Mouse (Mus musculus): ENCODE results near the gene B9d2.

The B9d2 gene

DNA sequence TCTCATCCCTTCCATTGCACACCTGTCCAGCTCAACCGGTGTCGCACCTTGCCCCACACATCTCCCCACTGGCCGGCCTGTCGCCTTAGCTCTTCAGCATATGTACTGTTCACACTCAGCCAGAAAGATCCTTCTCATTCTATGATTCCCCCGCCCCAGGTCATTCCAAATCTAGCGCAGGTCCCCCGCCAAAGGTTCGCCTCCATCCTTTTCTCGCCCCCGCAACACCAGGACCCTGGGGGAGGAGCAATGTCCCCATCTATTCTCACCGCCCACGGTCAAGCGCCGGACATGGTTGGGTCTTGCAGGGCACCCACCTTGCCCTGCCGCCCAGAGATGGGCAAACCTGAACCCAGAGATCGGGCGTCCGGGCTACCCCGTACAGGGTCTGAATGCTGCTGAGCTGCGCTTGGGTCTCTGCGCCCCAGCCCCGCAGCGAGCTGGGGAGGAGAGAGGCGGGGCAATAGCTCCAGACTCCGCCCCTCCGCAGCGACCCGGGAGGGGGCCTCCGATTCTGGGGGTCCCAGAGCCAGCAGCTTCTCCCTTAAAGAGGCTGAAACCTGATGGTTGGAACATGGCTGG, 5.8 kb upstream of the B9d2 start, which contains the start of gene Tmem91:
Gene Tmem91, minus strand, starts transcription at position 448 of the 582 bp plus-strand sequence.
- no peak for DNase-seq (ENCODE audit: low spot score)

DNA sequence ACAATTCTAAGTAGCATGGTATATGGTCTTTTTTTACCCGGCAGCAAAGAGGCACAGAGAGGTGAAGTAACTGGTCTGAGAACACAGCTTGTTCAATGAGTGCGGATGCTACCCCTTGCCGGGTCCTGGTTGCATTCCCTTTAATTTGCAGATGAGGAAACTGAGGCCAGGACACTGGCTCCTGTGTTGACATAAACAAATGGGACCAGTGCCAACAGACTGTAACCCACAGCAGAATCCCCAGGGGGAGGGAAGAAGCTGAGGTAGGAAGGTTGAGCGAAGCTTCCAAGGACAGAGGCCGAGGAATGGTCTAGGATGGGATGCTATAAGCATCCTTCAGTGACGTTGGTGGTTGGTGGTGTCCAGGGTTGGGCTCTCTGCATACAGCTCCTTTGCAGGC, 5.2 kb upstream of the B9d2 start:
- DNase-seq (ENCODE audit: low spot score): no peak

DNA sequence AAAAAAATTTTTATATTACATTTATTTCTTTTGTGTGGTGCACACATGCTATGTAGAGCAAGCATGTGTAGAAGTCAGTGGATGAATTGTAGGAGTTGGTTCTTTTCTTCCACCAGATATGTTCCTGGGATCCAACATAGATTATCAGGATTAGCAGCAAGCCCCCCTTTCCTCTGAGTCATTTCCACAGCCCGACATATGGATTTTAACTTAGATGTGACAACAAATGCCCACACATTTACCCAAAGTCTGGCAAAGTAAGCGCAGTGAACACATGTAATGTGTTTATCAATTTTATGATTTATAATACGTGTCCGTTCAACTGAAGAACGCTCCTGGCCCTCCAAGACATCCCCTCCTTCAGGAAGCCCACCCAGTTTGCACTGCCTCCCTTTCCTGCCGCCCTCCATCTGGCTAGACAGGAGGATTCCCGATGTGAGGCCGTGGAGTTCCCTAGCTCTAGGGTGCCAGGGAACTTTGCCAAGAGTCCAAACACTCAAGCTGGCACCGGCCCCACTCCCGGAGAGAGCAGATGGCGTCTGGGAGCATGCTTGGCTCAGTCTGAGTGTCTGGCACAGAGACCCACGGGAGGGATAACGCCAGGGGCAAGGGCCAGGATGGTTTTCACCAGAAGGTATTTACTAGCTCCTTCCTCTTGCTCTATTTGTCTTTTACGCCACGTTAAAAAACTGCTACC, 4.3 kb upstream of the B9d2 start:
- DNase-seq (ENCODE audit: low spot score): no peak

DNA sequence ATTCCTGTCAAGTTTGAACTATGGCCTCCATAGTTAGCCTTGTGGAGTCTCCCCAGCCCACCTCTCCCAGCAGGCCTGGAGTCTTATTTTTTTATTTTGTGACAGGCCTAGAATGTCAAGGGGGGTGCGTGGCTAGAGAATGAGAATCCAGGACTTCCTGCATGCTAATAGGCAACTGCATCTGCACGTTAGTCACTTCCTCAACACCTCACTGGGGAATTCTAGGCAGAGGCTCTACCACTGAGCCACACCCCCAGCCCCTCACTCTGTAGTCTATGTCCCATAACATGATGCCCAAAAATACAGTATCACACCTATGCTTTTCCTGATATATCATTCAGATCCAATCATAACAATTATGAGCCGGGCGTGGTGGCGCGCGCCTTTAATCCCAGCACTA, 3.6 kb upstream of the B9d2 start:
- no peak for DNase-seq (ENCODE audit: low spot score)

DNA sequence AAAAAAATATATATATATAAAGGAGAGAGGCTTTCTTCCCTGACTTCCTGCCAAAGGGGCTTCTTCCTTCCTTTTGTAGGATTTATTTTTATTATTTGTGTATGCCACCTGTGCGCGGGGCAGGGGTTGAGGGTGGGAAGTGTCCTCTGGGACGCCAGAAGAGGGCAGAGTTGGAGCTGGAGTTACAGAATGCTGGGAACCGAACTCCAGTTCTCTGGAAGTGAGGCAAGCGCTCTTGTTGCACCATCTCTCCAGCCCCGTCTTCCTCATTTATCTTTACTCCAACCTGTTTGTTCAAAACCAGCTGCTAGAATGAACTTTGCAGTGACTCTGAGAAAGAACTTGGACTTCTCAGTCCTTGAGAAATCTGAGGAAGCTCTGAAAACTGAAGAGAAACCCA, 609 bp upstream of the B9d2 start:
- no peak for DNase-seq (ENCODE audit: low spot score)

DNA sequence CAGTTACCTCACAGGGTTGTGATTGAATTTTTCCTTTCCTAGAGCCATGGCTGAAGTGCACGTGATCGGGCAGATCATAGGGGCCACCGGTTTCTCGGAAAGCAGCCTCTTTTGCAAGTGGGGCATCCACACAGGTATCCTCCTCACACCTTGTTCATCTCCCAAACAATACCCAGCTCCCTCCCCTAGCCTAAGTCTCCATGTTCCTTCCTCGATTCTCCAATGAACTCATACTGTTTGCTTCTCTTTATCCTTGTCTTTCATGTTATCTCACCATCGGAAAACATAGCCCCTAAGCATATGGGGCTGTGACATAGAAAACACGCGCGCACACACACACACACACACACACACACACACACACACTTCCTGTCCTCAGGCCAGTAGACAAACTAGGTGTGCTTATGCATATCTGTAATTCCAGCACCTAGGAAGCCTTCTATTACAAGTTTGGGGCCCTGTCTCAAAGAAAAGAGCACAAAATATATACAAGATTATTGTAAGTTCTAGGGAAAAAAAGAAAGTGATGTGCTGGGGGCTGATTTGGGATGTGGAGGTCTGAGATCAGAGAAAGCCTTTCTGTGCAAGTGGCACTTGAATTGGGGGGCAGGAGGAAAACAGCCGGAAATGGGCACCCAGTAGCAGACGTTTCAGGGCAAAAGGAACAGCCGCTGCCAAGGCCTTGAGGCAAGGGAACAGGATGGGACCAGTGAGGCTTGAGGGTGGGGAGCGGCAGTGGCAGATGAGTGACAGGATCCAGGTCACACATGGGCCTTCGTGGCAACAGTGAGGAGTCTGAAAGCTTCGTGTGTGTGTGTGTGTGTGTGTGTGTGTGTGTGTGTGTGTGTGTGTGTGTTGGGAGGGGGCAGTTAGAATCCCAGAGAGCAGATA, 1.0 kb downstream of the B9d2 start:
- peak; percentile 57 for DNase-seq (ENCODE audit: low spot score)

DNA sequence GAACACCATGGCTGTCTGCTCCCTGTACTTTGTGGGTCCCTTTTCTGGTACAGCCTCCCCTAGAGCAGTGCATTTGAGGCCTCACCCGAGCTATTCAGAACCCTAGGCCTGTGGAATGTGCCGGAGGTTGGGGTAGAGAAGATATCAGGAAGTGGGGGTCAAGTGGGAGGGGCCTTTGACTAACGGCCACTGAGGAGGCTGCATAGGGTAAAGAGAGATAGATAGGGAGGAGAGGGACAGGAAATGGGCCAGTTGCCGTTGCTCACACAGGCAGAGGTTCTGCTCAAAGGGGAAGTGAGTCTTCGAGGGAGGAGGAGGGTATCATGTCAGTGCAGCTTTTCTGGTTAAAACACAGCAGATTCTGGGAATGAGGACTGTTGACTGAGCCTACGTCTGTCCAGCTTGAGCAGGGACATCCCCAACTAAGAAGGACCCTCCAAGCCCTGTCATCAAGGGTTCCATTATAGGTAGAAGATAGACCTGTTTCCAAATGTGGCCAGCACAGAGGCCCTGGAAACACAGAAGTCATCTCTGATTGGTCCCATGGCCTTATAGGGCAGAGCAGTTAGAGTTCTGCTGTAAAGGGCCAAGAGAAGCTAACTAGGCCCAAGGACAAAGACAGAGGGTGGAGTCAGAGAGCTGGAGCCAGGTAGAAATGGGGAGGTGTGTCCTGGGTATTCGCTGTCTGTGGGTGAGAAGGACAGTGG, 3.0 kb downstream of the B9d2 start:
- peak; percentile 62 for DNase-seq (ENCODE audit: low spot score)

DNA sequence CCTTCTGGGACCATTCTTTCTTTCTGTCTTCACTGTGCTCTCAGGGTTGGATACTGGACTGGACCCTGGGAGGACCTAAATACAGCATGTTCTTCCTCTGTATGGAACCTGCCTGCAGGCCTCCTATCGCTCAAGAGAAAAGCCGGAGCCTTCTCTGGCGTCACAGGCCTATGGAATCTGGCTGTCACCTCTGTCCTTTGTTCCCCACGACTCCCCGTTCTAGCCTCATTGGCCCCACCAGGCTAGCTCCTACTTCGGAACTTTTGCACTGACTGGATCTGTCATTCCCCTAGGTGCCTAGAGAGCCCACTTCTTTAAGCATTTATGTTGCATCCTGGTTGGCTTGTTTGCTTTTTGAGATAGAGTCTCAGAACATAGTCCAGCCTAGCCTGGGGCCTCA, 4.1 kb downstream of the B9d2 start:
- DNase-seq (ENCODE audit: low spot score): no peak

DNA sequence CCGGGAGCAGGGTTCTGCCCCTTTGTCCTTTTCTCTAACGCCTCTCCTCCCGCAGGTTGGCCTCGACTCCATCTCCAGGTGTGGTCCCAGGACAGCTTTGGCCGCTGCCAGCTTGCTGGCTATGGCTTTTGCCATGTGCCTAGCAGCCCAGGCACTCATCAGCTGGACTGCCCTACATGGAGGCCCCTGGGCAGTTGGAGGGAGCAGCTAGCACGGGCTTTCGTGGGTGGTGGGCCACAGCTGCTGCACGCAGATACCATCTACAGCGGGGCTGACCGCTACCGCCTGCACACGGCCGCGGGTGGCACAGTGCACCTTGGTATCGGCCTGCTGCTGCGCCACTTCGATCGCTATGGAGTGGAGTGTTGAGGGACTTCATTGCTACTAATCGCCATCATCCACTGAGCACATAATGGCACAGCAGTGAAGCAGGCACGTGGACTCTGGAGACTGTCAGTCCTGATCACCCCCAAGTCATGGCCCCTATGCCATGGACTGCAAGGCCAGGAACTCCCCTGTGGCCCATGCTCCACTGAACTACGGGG, 5.4 kb downstream of the B9d2 start:
- no peak for DNase-seq (ENCODE audit: low spot score)

DNA sequence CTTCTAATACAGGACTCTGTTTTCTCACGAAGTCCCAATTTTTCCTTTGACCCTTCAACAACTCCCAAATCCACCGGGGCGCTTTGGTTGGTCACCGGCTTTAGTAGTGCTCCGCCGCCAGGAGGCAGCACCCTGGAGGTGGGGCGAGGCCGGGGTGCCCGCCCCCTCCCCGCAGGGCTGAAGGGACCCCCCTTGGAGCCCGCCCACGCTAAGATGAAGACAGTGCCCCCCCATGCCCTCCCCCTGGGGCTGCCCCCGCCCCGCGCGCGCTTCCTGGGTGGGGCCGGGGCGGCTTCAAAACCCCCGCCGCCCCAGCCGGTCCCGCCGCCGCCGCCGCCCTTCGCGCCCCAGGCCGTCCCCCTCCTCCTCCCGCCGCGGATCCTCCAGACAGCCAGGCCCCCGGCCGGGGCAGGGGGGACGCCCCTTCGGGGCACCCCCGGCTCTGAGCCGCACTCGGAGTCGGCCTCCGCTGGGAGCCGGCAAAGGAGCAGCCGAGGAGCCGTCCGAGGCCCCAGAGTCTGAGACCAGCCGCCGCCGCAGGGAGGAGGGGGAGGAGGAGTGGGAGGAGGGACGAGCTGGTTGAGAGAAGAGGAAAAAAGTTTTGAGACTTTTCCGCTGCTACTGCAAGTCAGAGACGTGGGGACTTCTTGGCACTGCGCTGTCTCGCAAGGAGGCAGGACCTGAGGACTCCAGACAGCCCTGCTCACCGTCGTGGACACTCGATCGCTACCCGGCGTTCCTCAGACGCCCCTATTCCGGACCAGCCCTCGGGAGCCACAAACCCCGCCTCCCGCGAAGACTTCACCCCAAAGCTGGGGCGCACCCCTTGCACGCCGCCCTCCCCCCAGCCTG, 6.3 kb downstream of the B9d2 start, which contains the start of gene Tgfb1:
Gene Tgfb1, plus strand, starts transcription at position 323 of the 852 bp plus-strand sequence.
- DNase-seq (ENCODE audit: low spot score): peak; percentile 85

DNA sequence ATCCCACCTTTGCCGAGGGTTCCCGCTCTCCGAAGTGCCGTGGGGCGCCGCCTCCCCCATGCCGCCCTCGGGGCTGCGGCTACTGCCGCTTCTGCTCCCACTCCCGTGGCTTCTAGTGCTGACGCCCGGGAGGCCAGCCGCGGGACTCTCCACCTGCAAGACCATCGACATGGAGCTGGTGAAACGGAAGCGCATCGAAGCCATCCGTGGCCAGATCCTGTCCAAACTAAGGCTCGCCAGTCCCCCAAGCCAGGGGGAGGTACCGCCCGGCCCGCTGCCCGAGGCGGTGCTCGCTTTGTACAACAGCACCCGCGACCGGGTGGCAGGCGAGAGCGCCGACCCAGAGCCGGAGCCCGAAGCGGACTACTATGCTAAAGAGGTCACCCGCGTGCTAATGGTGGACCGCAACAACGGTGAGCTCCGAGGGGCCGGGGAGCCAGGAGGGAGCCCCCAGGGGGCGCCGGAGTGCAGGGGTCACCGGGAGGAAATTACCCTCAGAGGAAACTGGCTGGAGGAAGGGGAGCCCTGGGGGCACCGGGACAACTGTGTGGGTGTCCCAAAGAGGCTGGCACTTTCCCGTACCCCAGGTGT, 7.3 kb downstream of the B9d2 start:
- peak; percentile 42 for DNase-seq (ENCODE audit: low spot score)

DNA sequence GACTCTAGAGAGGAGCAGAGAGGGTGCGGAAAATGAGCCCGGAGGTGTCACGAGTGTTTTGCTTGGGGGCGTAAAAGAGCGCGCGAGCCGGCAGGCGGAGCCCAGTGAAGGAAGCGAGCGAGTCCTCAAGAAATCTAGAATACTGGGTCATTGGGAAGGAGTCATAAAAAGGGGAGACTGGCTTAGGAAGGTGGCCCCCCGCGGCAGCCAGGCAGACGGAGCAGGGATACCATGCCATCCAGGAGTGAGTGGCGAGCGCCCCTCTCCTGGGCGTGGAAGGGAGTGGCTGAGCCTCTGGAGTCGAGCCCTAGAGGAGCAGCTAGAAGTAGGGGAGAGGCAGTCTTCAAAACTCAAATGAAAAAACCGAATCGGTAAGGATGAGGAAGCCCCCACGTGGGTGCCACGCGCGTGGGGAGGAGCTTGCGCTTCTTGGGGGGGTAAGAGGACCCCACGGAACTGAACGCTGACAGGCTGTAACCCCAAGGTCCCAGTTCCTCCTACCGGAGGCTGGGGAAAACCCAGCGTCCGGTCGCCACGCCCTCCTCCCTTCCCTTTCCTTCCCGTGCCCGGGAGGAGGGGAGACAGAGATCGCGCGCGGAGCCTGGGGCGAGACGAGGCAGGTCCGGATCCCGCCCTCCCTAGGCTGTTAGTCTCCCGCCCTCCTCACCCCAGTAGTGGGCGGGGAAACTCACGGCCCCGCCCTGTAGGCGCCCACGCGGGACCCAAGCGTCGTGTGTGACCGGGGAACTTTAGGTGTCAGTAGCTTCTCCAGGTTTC, 8.4 kb downstream of the B9d2 start:
- DNase-seq (ENCODE audit: low spot score): peak; percentile 82

DNA sequence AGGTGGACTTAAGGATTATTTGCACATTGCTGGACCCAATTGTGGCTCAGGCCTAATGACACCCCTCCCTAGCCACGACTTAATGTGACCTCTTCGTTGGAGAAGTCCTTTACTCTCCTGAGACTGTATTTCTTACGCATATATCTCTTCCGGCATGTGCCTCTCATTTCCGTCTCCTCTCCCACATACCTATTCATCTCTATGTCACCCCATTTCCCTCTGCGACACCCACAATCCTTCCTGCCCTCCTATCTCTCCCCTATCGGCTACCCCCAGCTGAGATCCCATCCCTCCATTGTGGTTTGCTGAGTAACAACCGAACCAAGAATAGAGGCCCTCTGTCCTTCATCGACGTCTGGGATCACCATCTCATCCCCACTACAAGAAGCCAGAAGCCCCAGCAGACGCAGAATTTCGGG, 9.0 kb downstream of the B9d2 start:
- DNase-seq (ENCODE audit: low spot score): no peak

DNA sequence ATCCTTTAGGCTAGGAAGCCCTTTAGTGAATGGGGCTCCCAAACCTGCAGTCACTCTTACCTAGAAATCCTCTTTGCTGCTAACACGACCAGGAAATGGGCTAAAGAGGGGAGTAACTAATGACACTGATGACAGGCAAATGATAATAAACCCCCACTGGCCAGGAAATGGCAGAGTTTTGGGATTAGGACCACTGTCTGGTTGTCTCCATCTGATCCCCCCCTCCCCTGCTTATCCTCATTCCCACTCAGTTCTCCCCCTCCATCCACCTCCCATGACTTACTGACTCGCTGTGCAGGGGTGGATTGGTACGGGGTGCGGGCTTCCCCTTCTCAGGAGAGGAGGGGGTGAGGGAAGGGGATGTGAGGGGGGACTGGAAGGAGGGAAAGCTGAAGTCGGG, 9.5 kb downstream of the B9d2 start:
- DNase-seq (ENCODE audit: low spot score): no peak

DNA sequence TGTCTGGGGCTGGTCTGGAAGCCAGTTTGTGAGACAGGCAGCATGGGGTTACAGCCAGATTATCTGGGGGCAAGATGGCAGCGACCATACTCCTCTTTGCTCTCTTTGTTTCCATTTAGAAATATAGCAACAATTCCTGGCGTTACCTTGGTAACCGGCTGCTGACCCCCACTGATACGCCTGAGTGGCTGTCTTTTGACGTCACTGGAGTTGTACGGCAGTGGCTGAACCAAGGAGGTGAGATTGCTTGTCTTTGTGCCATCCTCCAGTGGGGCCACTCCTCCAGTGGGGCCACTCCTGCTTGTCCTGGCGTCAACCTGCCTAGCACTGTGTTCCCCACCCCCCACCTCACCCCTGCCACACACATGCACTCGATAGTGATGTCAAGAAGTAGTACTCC, 13.5 kb downstream of the B9d2 start:
- DNase-seq (ENCODE audit: low spot score): no peak

DNA sequence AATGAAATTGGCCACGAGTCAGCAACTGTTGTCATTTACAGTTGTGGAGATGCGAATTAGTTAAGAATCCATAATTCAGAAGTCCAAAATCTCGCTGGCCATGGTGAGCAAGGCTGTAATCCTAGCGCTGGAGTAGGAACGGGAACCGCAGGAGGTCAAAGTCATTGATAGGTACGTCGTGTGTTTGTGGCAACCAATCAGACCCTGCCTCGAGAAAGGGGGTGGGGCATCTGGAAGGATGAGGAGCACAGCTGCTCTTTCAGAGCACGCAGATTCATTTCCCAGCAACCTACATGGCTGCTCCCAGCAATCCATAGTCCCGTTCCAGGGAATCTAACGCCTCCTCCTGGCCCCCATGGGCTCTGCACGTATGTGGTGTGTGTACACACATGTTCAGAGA, 19.3 kb downstream of the B9d2 start:
- DNase-seq (ENCODE audit: low spot score): no peak

DNA sequence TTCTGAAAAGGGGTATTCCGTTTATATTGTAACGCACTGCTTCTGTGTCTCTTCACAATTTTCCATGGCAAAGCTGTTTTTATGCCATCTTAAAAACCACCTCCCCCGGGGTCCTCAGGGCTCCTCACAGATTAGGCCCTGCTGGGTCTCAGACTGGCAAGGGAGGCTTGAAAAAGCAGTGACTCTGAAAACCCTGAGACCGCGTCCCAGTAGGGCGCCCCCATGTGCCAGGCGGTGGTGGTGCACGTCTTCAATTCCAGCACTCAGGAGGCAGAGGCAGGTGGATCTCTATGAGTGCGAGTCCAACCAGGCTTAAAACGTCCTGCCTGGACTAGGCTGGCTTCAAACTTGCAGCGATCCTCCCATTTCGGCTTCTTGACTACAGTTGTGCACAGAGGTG, 20.2 kb downstream of the B9d2 start:
- DNase-seq (ENCODE audit: low spot score): peak; percentile 48

DNA sequence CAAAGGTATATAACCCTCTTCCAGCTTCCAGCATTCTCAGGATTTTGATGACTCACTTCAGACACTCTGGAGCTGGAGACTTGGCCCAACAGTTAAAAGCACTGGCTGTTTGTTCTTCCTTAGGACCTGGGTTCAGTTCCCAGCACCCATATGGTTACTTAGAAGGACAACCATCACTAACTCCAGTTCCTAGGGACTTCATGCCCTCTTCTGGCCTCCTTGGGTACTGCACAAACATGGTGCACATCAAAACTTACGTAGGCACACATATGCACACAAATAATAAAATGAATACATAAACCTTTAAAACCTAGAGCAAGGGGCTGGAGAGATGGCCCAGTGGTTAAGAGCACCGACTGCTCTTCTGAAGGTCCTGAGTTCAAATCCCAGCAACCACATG, 21.8 kb downstream of the B9d2 start:
- DNase-seq (ENCODE audit: low spot score): peak; percentile 38

DNA sequence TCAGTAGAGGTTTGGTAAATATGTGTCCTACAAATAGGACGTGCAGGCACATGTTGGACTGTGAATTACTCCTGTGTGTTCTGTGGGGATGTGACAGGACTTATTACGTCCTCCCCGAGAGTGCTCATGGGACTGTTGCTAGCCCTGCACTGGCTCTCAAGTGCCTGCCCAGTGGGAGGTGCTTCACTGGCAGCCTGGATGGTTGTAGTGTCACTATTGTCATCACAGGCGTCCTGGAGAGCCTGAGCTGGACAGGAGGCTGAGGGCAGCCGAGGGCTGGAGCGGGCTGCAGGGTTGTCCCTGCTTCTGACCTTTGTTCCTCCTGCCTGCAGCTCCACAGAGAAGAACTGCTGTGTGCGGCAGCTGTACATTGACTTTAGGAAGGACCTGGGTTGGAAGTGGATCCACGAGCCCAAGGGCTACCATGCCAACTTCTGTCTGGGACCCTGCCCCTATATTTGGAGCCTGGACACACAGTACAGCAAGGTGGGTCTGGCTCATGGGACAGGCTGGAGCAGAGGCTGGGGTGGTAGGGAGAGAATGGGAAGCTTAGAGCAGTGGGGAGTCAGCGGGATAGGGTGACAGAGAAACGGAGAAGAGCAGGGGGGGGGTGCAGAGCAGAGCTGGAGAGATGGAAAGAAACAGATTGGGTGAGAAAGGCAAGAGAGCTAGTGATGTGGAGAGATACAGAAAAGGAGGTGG, 23.4 kb downstream of the B9d2 start:
- DNase-seq (ENCODE audit: low spot score): no peak

All from T-cell, adult 2 months (primary cell).